Mouse (Mus musculus) E14TG2a.4 (cell line): ENCODE measurements around the gene Hmx1.
A peak's percentile ranks its signal among the peaks of the same experiment; 100 is the strongest.

Experiments used
- CTCF ChIP-seq: conservative IDR thresholded peaks from 2 replicates; pipeline ENCODE4 v1.5.1; 2014; ENCODE audit warnings: low read length
- NANOG ChIP-seq: IDR thresholded peaks from 2 replicates; pipeline ENCODE4 v1.6.1; 2014; ENCODE audit warnings: borderline replicate concordance, low read length, mixed read lengths
- POU5F1 ChIP-seq: IDR thresholded peaks from 2 replicates; pipeline ENCODE4 v1.6.1; 2014; ENCODE audit warnings: low read length, borderline replicate concordance

DNA sequence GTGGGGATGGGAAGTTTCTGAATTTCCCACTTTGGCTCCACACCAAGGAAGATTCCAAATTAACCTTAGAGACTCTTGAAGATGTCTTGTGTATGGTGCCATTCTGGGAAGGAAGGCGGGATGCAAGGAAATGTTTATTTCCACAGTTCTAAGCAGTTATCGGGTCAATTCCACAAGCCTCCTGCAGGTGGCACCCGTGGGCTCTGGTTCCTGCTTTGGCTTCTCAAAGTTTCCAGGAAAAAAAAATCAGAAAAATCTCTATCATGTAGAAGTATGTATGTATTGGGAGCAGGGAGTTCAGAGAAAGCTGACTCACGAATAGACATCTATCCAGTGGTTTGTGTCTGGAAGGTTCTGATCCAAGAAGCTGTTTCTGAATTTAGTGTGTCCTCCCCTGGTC, 9.1 kb upstream of the Hmx1 start:
- TF ChIP-seq CTCF (peak; percentile 92), POU5F1 (no peak), NANOG (no peak)
